Mouse (Mus musculus): Measurements from ENCODE around the gene Mrgbp.
A peak's percentile ranks its signal among the peaks of the same experiment; 100 is the strongest.

The Mrgbp gene

GRCm38 (mm10) chr2:180589123-180589831 is 8.2 kb downstream of the Mrgbp start, which contains the start of gene Ogfr:
Gene Ogfr, plus strand, starts transcription at chr2:180589245.
- DNase-seq (ENCODE audit: low spot score): peak; percentile 86

- DNase-seq (ENCODE audit: low spot score): no peak
Measured at GRCm38 (mm10) chr2:180597490-180597889, 16.4 kb downstream of the Mrgbp start, which contains the start of gene Col9a3. Gene Col9a3, plus strand, starts transcription at chr2:180597790.

- DNase-seq (ENCODE audit: low spot score): peak; percentile 52
Measured at GRCm38 (mm10) chr2:180598157-180598705, 17.1 kb downstream of the Mrgbp start.

GRCm38 (mm10) chr2:180600569-180601021 is 19.5 kb downstream of the Mrgbp start:
- no peak for DNase-seq (ENCODE audit: low spot score)

GRCm38 (mm10) chr2:180604781-180605180 is 23.7 kb downstream of the Mrgbp start:
- DNase-seq (ENCODE audit: low spot score): no peak

GRCm38 (mm10) chr2:180610283-180610682 is 29.2 kb downstream of the Mrgbp start:
- no peak for DNase-seq (ENCODE audit: low spot score)

- DNase-seq (ENCODE audit: low spot score): no peak
Measured at GRCm38 (mm10) chr2:180611882-180612281, 30.8 kb downstream of the Mrgbp start.

Data from testis, postnatal 14 days (tissue).